Comparison of ENCODE assay signal across 10 mouse cellular contexts in the genomic region with DNA sequence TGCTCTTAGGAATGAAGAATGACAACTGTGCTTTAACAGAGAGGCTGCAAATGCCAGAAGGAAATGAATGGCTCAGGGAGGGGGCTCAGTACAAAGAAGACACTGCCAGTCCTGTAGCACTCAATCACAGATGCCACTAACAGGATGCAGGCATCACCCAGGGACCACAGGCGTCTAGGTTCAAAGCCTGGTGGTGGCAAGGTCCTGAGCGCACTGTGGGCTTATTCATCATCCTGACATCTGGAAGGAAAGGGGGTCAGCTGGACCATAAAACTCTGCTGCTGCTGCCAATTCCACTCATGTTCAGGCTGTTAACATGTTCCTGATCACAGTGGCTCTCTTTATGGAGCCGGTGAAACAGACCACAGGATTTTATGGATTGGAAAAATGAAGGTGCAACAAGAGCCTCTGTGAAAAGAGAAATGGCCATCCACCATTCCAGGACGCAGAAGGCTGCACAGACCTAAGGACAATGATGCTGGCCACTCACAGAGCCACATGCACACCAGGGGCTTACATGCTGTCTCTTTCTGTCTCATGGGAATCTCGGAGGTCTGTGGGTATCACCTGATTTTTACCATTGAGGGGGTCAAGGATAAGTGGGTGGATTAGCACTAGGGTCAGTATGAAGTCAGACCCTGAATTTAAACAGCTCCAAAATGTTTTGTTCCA.
A peak's percentile ranks its signal among the peaks of the same experiment; 100 is the strongest.
DNase-seq lines count a peak whose midpoint lies in the region; ATAC-seq lines count a peak whose summit lies in the region.
"Had no signal": no experiment of that assay in that cellular context is flagged by ENCODE, and none has a peak within 500 bp of the region (broad histone marks: within the 10 kb centered on the region; RNA-seq: fewer than 3 reads in every experiment).

No protein-coding gene starts in this region.

- no peaks in the 10 kb centered on the region for H3K9me3 ChIP-seq in embryonic facial prominence, embryonic 12.5 days
- no peaks in the 10 kb centered on the region for H3K9me3 ChIP-seq in kidney, embryonic 14.5 days (ENCODE audit: control insufficient read depth, low read length)
- no peaks in the 10 kb centered on the region for H3K9me3 ChIP-seq in neural tube, embryonic 12.5 days

- H3K9ac ChIP-seq in embryonic facial prominence, embryonic 12.5 days, result no peak overlapping the region
- no peak overlapping the region for H3K9ac ChIP-seq in kidney, embryonic 14.5 days (ENCODE audit: low read depth, low read length)
- no peak overlapping the region for H3K9ac ChIP-seq in neural tube, embryonic 12.5 days
- H3K9ac ChIP-seq: liver, postnatal 0 days had no signal

- WGBS in embryonic facial prominence, embryonic 12.5 days, result 35% methylated on average over 5 of the region's 5 CpGs
- WGBS in kidney, embryonic 14.5 days, result 7% methylated on average over 5 of the region's 5 CpGs
- 7% methylated on average over 5 of the region's 5 CpGs for WGBS in neural tube, embryonic 12.5 days

- intact Hi-C loops in left cerebral cortex, postnatal 4 days (cut with DNase I), result no loop called here
- intact Hi-C loops in left cerebral cortex, postnatal 25 days (cut with DNase I), result no loop called here

- H3K36me3 ChIP-seq in embryonic facial prominence, embryonic 12.5 days, result peaks cover 7% of the 10 kb centered on the region; the same call in 1 of the 2 replicates
- no peaks in the 10 kb centered on the region for H3K36me3 ChIP-seq in kidney, embryonic 14.5 days (ENCODE audit: control insufficient read depth, insufficient read depth, low read length)
- H3K36me3 ChIP-seq in neural tube, embryonic 12.5 days, result no peaks in the 10 kb centered on the region

- no peak for ATAC-seq in embryonic facial prominence, embryonic 12.5 days (ENCODE audit: insufficient number of reproducible peaks, insufficient read depth, low FRiP score, low TSS enrichment)
- ATAC-seq in kidney, embryonic 14.5 days (ENCODE audit: low FRiP score, low TSS enrichment), result peak; percentile 93
- ATAC-seq in neural tube, embryonic 12.5 days (ENCODE audit: low FRiP score, low read depth), result peak; percentile 85
- ATAC-seq in erythroblast, adult 5-6 weeks (replicated peaks; ENCODE audit: low FRiP score, poor library complexity, severe bottlenecking), result no peak
- no peak for ATAC-seq in inflammation-experienced regulatory T-cells, adult 6 months
- ATAC-seq in granulocyte monocyte progenitor cell, adult 5-6 weeks (replicated peaks; ENCODE audit: poor library complexity, severe bottlenecking), result no peak
- ATAC-seq: liver, postnatal 0 days had no signal

- no peak overlapping the region for H3K4me2 ChIP-seq in embryonic facial prominence, embryonic 12.5 days (replicated peaks)
- H3K4me2 ChIP-seq in kidney, embryonic 14.5 days (replicated peaks; ENCODE audit: low read depth, low read length), result no peak overlapping the region
- no peak overlapping the region; the same call in 1 of the 2 replicates for H3K4me2 ChIP-seq in neural tube, embryonic 12.5 days (replicated peaks)

- peak; percentile 21 for DNase-seq in left cerebral cortex, postnatal 4 days
- no peak for DNase-seq in left cerebral cortex, postnatal 25 days (ENCODE audit: low spot score in 2 of 2)
- DNase-seq: liver, postnatal 0 days; right cerebral cortex, postnatal 4 days had no signal

- peak overlapping the region; percentile 54; the same call in 1 of the 2 replicates for H3K27ac ChIP-seq in embryonic facial prominence, embryonic 12.5 days
- no peak overlapping the region for H3K27ac ChIP-seq in kidney, embryonic 14.5 days (ENCODE audit: low read depth, low read length)
- H3K27ac ChIP-seq in neural tube, embryonic 12.5 days, result no peak overlapping the region

- H3K4me1 ChIP-seq in embryonic facial prominence, embryonic 12.5 days, result peaks cover 25% of the 10 kb centered on the region
- 0 out of 2 replicates have a peak, but pooled peaks cover 12% of the 10 kb centered on the region for H3K4me1 ChIP-seq in kidney, embryonic 14.5 days (ENCODE audit: control insufficient read depth, insufficient read depth, low read length)
- H3K4me1 ChIP-seq in neural tube, embryonic 12.5 days, result peaks cover 12% of the 10 kb centered on the region; the same call in 1 of the 2 replicates

- H3K4me3 ChIP-seq in embryonic facial prominence, embryonic 12.5 days, result no peak overlapping the region
- H3K4me3 ChIP-seq in kidney, embryonic 14.5 days (ENCODE audit: low read length), result no peak overlapping the region
- no peak overlapping the region for H3K4me3 ChIP-seq in neural tube, embryonic 12.5 days

- H3K27me3 ChIP-seq in embryonic facial prominence, embryonic 12.5 days, result no peaks in the 10 kb centered on the region
- H3K27me3 ChIP-seq in kidney, embryonic 14.5 days (ENCODE audit: control insufficient read depth, insufficient read depth, low read length), result no peaks in the 10 kb centered on the region
- 0 out of 2 replicates have a peak, but pooled peaks cover 4% of the 10 kb centered on the region for H3K27me3 ChIP-seq in neural tube, embryonic 12.5 days (replicated peaks)

Comparison
In these comparisons a context has a peak if more than half of its experiments do, and no peak if none do; other contexts are left out.
1. ATAC-seq: peak in kidney, embryonic 14.5 days (single experiment) and neural tube, embryonic 12.5 days (single experiment); none in embryonic facial prominence, embryonic 12.5 days (single experiment), erythroblast, adult 5-6 weeks (single experiment), inflammation-experienced regulatory T-cells, adult 6 months (single experiment) and granulocyte monocyte progenitor cell, adult 5-6 weeks (single experiment).